Mouse (Mus musculus): ENCODE results near the gene Arfgef2.

Gene Arfgef2

GRCm38 (mm10) chr2:166805250-166806172, at the start of gene Arfgef2:
Gene Arfgef2, plus strand, starts transcription at chr2:166805588.
- DNase-seq (ENCODE audit: low spot score in 2 of 2) = peak; percentile 86 to 90

DNA sequence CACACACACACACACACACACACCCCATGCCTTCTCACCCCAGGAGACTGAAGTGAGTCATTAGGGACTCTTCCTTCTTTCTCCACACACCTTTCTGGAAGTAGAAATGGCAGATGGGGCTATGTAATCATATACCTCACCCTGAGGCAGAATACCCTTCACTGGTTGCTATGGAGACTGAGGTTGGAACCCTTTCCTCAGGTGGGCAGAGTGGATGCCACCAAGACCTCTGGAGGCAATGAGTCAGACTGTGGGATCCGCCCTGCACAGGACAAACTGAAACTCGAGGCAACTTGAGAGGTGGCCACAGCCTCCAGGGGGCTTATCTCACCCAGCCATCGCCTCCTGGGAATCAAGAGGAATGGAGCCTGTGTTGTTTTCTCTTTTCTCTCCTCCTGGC, 47.4 kb upstream of the Arfgef2 start:
- DNase-seq (ENCODE audit: low spot score in 2 of 2) = peak in 1 of 2 experiments; percentile 35

- DNase-seq (ENCODE audit: low spot score in 2 of 2) = no peak
These were observed 41.3 kb upstream of the Arfgef2 start for GRCm38 (mm10) chr2:166764051-166764450.

GRCm38 (mm10) chr2:166767591-166767990, 37.8 kb upstream of the Arfgef2 start:
- DNase-seq (ENCODE audit: low spot score in 2 of 2) = no peak

- DNase-seq (ENCODE audit: low spot score in 2 of 2) = no peak
These were observed 34.0 kb upstream of the Arfgef2 start for GRCm38 (mm10) chr2:166771396-166771795.

DNA sequence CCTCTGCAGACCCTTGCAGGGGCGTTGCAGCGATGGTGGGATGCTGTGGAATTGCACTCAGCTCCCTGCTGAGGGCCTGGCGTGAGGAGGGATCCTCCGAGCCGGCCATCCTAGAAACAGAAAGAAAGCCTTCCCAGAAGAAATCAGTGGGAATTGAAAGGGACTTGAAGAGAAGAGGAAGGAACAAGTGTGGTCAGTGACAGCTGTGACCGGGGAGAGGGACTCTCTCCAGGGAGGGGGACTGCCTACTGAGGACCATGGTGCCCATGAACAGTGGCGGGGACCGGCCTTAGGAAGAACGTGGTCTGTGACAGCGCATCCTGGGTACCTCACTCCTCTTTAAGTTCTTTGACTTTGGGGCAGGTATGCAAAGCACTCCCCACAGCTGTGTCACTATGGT, 31.8 kb upstream of the Arfgef2 start:
- DNase-seq (ENCODE audit: low spot score in 2 of 2) = no peak

DNA sequence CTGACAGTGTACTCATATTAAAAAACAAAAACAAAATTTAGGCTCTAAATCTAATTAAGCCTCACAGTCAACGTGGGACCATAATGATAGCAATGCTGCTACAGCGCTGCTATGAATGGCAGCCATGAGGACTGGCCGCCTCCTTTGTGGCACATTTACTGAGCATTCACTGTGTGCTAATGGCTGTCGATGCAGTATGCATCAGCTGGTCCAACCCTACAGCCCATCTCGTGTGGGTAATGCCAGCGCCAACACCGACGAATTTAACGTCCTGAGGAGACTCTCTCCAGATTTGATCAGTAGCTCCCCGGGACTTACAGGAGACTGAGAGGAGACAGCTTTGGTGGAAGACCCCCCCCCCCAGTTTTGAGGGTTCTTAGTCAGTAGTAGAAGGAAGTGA, 31.1 kb upstream of the Arfgef2 start:
- DNase-seq (ENCODE audit: low spot score in 2 of 2) = no peak

DNA sequence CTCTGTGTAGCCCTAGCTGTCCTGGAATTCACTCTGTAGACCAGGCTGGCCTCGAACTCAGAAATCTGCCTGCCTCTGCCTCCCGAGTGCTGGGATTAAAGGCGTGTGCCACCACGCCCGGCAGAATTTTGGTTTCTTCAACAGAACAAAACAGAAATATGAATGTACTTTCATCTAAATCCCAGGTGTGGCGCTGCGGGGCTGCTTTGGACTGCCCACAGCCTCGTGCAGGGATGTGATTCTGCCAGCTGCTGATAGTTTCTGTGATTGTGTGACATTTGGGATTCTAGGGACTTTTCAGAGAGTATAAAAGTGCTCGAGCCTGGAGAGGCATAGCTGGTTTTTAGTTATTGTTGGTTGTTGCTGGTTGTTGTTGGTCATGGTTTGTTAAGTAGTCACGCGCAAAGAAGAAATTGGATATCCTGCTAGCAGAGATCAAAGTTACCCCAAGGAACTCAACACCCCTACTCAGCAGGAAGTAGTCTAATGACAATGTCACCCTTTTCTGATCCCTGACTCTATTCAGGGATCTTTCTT, 30.0 kb upstream of the Arfgef2 start:
- DNase-seq (ENCODE audit: low spot score in 2 of 2) = no peak

DNA sequence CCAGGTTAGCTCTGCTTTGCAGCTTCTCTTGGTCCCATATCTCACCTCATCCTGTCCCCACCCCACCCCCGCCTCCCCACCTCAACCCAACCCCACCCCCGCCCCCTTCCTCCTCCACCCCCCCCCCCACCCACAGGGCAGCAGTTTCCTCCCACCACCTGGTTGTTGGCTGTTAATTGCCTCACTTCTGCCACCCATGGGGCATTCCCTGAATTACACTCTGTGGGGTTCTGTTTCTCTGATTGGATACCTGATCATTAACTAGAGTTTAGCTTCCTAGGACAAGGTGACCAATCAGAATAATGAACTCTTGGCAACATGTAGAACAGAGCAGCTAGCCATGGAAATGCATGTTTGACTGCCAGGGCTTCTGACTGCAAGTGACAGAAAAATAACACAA, 29.1 kb upstream of the Arfgef2 start:
- DNase-seq (ENCODE audit: low spot score in 2 of 2) = peak; percentile 76 to 77

DNA sequence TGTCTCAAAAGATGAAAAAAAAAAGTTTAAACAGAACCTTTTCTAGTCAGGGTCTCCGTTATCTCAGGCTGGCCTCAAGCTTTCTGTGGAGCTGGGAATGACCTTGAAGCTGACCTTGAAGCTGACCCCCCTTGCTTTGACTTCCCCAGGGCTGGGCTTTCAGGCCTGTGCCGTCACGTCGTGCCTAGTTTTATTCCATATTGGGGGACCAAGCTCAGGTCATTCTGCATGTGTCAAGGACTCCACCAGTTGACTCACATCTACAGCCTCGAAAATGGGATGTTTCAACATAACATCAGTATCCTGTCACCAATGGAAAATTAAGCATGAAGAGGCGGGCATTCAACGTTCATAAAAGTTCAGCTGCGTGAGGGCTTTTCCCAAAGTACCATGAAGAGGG, 25.4 kb upstream of the Arfgef2 start:
- DNase-seq (ENCODE audit: low spot score in 2 of 2) = no peak

DNA sequence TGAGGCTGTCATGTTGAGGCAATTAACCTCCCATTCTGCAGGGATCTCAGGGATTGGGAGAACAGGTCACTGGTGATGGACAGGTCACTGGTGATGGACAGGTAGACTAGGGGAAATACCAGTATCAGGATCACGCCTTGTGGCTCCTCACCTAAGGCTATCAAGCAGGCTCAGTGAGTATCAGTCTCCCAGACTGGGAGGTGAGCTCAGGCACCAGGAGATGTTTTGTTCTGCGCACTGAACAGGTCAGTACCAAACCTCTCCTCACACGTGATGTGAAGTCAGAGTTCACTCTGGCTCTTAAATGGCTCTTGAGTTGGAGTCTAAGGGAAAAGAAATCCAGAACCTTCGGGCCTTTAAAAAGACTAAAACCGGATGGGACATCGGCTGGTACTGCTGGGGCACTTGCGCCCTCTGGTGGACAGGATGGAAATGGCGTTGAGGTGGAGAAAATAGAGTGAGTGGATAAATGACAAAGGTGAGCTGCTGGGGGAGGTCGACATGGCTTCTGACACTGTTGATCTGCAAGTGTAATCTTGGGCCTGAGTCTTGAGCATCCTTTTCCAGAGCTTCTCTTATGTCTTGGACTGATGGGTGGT, 24.3 kb upstream of the Arfgef2 start:
- peak; percentile 72 to 81 for DNase-seq (ENCODE audit: low spot score in 2 of 2)

DNA sequence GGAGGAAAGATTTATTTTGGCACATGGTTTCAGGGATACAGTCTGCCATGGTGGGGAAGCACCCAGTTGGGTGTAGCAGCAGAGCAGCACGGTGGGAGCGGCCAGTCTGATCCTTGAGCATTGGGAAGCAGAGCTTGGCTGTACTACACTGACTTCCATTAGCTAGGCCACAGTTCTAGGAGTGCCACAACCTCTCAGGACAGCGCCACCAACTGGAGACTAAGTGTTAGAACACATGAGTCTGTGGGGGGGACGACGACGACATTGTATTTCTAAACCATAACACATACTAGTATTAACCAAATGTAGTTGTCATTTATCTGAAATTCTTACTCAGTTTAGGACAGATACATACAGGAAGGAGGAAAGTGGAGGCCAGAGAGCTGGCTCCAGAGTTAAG, 21.0 kb upstream of the Arfgef2 start:
- DNase-seq (ENCODE audit: low spot score in 2 of 2) = no peak

GRCm38 (mm10) chr2:166786353-166787004, 18.9 kb upstream of the Arfgef2 start:
- peak; percentile 73 to 84 for DNase-seq (ENCODE audit: low spot score in 2 of 2)

GRCm38 (mm10) chr2:166791738-166792137, 13.7 kb upstream of the Arfgef2 start:
- DNase-seq (ENCODE audit: low spot score in 2 of 2) = no peak

GRCm38 (mm10) chr2:166792355-166792754, 13.0 kb upstream of the Arfgef2 start, which contains the start of gene Trp53rkb:
Gene Trp53rkb, plus strand, starts transcription at chr2:166792531.
- DNase-seq (ENCODE audit: low spot score in 2 of 2) = no peak

DNA sequence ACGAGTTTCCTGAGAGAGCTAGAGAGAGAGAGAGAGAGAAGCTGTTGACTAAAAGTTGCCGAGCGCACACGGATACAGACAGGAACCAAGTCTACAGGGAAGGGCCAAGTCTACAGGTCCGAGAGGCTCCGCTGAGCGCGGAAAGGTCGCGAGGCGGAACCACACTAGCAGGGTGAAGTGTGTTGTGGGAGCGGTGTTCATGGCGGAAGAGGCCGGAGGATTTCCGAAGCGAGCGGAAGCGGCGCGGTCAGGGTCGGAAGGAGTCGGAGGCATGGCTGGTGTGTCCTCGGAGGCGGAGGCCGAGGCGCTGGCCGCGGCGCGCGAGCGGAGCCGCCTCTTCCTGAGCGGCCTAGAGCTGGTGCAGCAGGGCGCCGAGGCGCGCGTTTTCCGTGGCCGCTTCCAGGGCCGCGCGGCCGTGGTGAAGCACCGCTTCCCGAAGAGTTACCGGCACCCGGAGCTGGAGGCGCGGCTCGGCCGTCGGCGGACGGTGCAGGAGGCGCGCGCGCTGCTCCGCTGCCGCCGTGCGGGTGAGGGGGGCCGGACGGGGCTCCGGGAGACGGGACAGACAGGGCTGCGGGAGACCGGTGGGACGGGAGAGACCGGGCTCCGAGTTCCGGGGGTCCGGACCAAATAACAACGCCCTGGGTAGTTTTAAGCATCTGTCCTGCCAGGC, 11.7 kb upstream of the Arfgef2 start:
- DNase-seq (ENCODE audit: low spot score in 2 of 2) = peak; percentile 77 to 84

- no peak for DNase-seq (ENCODE audit: low spot score in 2 of 2)
These were observed 5.5 kb upstream of the Arfgef2 start for GRCm38 (mm10) chr2:166799615-166800472.

DNA sequence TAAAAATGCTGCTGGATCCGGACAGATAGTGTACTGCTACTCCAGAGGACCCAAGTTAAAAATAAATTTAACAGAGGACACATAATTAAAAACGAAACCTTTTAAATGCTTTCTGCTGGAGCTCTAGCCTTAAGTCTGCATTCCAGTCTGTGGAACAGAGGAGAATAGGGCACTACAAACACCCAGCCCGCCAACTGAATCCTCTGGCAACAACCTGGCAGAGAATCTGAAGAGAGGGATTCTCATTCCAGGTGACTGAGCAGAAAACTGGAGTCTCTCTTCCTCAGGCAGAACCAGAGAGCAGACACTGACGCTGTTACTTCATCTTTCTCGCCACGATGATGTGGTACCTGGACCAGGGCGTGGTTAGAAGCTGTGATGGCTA, 4.9 kb upstream of the Arfgef2 start:
- DNase-seq (ENCODE audit: low spot score in 2 of 2) = no peak

- no peak for DNase-seq (ENCODE audit: low spot score in 2 of 2)
These were observed 4.0 kb upstream of the Arfgef2 start for GRCm38 (mm10) chr2:166801436-166801835.

DNA sequence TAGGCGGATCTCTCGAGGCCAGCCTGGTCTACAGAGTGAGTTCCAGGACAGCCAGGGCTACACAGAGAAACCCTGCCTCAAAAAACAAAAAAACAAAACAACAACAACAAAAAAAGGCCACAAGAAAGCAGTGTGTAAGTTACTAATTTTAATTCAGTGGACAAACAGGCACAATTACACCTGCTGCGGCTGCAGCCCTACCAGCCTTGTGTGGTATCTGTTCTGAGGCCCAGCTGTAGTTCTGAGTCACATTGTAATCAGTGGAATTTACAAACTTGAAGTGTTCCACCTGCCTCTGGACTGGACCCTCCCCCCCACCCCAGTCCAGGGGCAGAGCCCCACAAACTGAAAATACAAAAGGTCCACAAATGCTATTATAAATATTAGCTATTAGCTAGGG, 2.1 kb upstream of the Arfgef2 start:
- DNase-seq (ENCODE audit: low spot score in 2 of 2) = no peak

Measured in natural killer cell, adult 2 months (primary cell).